Mouse (Mus musculus) CD8-positive naive resting alpha-beta T cell, adult 2 months (primary cell): ENCODE measurements around the gene Arhgdig.
"Not testable (repeated sequence)": the region's sequence is repeated elsewhere in the genome, so short reads cannot be mapped to it uniquely, and the experiment has no call there.

Experiments used
- DNase-seq, 2 experiments: peaks; one replicate each; pipeline ENCODE4 v3.0.0; 2022; ENCODE audit warnings: low read depth in 2 of 2, low spot score in 2 of 2

Gene Arhgdig

DNA sequence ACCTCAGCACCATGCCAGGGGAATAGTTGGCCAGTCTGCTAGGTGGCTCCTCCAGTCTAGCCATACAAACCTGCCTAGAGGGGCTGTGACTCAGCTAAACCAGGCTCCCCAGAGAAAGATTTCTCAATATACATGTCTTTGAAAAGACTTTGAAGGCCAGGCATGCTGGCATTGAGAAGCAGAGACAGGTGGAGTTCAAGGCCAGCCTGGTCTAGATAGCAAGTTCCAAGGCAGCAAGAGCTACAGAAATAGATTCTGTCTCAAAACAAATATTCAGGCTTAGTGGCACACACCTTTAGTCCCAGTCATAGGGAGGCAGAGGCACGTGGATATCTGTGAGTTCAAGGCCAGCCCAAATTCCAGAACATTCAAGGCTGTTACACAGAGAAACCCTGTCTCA, 1.2 kb downstream of the Arhgdig start:
- no peak for DNase-seq

- DNase-seq, result no peak
These were observed 2.8 kb downstream of the Arhgdig start for GRCm38 (mm10) chr17:26204766-26205165.

DNA sequence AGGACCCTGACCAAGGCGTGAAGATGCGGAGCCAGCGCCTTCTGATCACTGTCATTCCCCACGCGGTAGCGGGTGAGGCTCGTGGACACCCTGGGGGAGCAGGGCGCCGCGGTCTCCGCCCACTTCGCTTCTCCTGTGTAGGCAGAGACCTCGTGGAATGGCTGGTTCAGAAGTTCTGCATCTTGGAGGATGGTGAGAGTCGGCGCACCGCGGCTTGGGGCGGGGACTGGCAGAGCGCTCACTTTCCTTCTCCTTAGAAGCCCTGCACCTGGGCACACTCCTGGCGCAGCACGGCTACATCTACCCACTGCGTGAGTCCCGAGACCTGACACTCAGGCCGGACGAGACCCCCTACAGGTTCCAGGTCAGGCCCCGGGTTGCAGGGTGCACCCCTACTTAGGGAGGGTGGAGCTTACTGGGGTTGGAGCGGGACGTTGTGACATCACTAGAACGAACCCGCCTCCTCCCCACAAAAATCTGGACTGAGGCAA, 4.2 kb downstream of the Arhgdig start:
- peak in 1 of 2 experiments; percentile 20 for DNase-seq

DNA sequence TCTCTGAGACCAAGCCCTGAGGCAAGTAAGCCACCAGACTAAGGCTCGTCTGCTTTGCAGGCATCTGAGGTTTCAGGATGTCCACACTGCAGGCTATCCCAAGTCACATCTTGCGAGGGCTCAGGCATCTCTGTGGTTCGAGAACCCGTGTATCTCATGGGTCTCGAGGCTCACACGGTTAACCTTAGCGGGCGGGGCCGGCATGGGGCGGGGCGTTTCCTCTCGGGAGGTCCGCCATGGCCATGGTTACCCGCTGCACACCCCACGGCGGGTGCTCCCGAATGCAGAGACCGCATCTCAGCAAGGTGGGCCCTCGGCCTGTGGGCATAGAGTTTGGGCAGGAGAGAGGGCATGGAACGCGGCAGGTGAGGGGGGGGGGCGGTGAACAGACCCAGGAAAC, 4.8 kb downstream of the Arhgdig start, which contains the start of gene Rgs11:
Gene Rgs11, plus strand, starts transcription at position 215 of the 400 bp plus-strand sequence.
- peak; percentile 39 to 53 for DNase-seq

DNA sequence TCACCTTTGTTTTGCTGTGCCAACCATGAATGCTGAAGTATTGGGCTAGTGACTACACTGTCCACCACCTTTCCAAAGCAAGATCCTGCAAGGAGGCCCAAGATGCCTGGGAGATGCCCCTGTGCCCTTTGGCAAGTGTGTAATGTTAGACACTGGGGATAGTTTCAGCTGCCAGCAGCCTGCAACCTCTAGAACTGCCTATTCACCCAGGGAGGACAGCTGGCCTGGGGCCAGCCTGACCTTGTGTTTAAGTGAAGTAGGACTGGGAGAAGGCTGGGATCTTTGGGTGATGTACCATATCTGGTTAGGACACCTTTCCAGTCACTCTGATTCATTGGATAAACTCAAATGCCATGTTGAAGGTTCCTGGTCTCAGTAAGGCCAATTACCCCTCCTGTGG, 5.6 kb downstream of the Arhgdig start:
- no peak for DNase-seq

DNA sequence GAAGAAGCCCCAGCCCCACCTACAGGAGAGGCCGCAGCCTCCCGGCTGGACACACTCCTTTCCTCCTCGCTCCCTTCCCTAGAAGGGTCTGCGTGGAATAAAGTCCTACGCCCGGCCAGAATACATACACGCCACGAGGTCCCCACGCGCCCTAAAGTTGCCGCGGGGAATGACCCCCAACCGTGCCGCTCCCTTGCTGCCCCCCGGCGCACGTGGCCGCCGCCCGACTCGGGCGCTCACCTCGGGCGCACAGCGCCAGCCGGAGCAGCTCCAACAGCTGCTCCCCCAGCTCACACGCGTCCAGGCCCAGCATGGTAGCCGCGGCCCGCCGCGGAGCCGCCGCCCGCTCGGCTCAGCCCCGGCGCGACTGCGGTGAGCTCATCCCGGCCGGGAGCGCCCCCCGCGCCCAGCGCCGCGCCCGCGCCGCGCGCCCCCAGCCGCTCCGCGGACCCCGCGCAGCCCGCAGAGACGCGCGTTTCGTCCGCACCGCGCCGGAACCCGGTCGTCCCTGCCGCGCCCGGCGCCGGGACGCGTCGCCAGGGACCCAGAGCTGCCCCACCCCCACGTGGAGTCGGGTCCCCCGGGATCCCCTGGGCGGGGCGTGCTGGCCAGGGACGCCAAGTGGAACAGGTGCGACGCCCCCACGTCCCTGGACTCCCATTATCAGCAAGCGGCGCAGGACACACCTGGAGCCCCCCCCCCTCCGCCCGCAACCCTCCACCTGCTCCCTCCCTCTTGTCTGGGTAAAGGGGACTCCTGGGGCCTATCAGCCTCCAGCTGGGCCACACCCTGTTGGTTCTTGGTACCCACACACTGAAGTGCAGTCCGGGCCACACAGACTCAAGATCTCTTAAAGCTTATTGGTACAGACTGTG, 6.5 kb downstream of the Arhgdig start:
- no peak for DNase-seq

DNA sequence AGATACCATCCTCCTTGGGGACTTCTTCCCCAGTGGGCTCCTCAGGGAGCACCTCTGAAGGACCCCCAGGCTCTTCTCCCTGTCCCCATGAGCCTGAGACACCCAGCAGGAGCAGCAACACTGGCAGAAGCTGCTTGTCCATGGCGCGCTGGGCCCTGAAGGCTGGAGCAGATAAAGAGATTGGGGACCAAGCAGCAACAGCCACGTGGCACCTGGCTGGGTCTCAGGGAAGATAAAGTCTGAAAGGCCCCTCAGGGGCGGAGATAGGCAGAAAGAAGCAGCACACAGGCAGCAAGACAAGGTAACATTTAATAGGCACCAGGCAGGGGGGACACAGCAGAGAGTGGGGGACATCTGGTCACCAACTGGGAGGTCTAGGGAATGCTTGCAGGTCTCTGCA, 8.7 kb downstream of the Arhgdig start, which contains the start of gene Pdia2:
Gene Pdia2, minus strand, starts transcription at position 196 of the 400 bp plus-strand sequence.
- DNase-seq, result no peak

GRCm38 (mm10) chr17:26192481-26193190, 14.9 kb downstream of the Arhgdig start:
- no peak for DNase-seq

GRCm38 (mm10) chr17:26191486-26191885, 16.1 kb downstream of the Arhgdig start:
- DNase-seq, result not testable (repeated sequence)

DNA sequence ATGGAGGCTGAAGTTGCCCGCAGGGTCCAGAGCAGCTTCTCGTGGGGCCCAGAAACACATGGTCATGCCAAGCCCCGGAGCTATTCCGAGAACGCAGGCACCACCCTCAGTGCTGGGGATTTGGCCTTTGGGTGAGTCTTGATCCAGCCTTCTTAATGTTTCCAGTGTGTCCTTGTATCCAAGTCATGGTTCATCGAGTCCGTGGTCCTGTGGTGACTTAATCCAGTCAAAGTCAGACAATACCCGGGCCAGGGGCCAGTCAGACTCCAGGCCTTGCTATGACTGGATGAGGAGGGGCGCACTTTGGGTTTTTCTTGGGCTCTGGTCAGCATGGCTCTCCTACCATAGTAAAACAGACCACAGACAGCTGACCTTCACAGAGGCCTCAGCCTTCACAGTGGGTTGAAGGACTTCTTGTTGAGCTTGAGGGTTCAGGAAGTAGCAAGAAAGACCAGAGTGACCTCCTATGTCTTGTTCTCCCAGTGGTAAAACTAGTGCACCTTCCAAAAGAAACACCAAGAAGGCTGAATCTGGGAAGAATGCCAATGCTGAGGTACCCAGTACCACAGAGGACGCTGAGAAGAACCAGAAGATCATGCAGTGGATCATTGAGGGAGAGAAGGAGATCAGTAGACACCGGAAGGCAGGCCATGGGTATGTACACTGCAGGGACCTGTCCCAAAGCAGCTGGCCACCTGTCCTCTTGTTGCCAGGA, 19.3 kb downstream of the Arhgdig start:
- DNase-seq, result no peak

DNA sequence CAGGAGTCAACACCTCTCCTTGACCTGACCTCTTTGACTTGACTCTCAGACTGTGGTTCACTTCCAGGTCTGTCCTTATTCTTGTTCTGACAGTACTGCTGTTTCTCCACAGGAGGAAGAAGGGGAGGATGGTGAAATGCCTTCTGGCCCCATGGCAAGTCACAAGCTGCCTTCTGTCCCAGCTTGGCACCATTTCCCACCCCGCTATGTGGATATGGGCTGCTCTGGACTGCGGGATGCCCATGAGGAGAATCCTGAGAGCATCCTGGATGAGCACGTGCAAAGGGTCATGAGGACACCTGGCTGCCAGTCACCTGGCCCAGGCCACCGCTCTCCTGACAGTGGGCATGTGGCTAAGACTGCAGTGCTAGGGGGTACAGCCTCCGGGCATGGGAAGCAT, 20.0 kb downstream of the Arhgdig start:
- DNase-seq, result no peak

- DNase-seq, result no peak
These were observed 26.4 kb downstream of the Arhgdig start for GRCm38 (mm10) chr17:26181179-26181578.

- DNase-seq, result no peak
These were observed 29.0 kb downstream of the Arhgdig start for GRCm38 (mm10) chr17:26178611-26179010.

GRCm38 (mm10) chr17:26175248-26175647, 32.3 kb downstream of the Arhgdig start:
- DNase-seq, result not testable (repeated sequence)

- peak; percentile 58 to 63 for DNase-seq
These were observed 39.5 kb downstream of the Arhgdig start for GRCm38 (mm10) chr17:26168039-26168438.

DNA sequence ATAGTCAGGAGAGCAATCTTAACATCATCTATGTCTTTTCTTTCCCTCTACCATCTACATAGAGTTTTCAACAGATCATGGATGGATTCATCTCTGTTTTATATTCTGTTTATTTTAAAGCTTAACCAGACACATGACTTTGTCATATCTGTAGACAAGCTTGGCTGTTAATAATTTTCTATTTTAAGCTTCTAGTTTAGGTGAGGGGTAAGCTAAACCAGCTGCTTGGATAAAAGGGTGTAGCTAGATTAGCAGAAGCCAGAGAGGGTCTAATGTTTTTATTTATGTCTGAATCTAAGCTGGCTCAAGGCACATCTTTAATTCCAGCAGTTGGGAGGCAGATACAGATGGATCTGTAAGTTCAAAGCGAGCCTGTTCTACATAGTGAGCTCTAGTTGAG, 44.9 kb downstream of the Arhgdig start:
- DNase-seq, result no peak

- DNase-seq, result no peak
These were observed 55.5 kb downstream of the Arhgdig start for GRCm38 (mm10) chr17:26151886-26152630.
